Mouse (Mus musculus) brown adipose tissue, adult 24 weeks (tissue): ENCODE results near the gene Tenm2. TPM values are rescaled to one million over a fixed set of nuclear protein-coding genes. Genes with fewer than 3 reads are reported as not detected.

ENCODE experiments used
- H3K27ac ChIP-seq: fragments of 200-500 bp; replicated peaks from 2 replicates; pipeline ENCODE4 v1.5.1; 2012; ENCODE audit warnings: low read depth, mild to moderate bottlenecking, low read length
- H3K4me1 ChIP-seq: fragments of 200-500 bp; 2 replicates; pipeline ENCODE4 v1.6.1; 2012; ENCODE audit warnings: low read length, mixed read lengths; ENCODE audit not compliant: control insufficient read depth, insufficient read depth, insufficient read length
- H3K4me3 ChIP-seq: fragments of 200-500 bp; 2 replicates; pipeline ENCODE4 v1.5.1; 2012; ENCODE audit warnings: low read depth, mild to moderate bottlenecking, low read length, moderate library complexity; ENCODE audit not compliant: insufficient read depth
- polyA plus RNA-seq: library from polyadenylated mRNA; stranded (reverse); fragments of >200 nt; gene quantifications from 2 replicates; pipeline ENCODE4 v1.2.4, GENCODE M21; 2012; ENCODE audit not compliant: missing spikeins, insufficient read depth, insufficient read length

Gene Tenm2
- polyA plus RNA-seq, 1 experiment = not detected

DNA sequence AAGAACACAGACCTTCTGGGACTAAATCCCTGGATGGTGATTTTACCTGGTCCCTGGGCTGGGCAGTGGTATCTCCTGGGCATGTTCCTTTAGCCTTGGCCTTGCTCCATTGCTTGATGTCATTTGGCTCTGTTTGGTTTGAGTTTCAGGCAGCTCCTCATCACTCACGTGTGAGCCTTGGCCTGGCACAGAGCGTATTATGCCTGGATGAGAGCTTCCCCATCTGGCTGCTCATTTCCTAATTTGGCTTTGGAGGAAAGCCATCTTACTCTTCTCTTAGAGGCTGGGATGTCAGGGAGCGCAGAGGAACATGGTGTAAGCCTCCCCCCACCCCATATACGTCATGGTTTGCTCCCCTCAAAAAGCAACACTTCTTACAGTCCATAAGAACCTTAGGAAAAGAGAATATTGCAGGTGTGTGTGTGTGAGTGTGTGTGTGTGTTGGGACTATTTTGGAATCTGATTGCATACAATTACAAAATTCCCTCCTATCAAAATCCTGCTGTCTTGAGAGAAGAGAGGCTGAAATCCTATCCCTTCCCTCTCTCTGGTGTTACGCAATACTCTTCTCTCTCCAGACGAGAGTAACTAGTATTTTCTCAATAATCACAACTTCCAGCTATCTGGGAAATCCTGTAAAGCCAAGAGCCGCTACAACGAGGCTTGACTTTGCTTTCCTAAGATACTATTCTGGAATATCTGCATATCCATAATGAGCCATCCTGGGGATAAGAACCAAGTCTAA is 1162.5 kb downstream of the Tenm2 start:
- no peaks in the 10 kb centered on the region for H3K4me1 ChIP-seq
- no peak overlapping the region for H3K4me3 ChIP-seq
- H3K27ac ChIP-seq = no peak overlapping the region

- H3K27ac ChIP-seq = no peak overlapping the region
- H3K4me3 ChIP-seq = no peak overlapping the region
- no peaks in the 10 kb centered on the region for H3K4me1 ChIP-seq
Observed at GRCm38 (mm10) chr11:36072646-36073045, 1163.1 kb downstream of the Tenm2 start.

DNA sequence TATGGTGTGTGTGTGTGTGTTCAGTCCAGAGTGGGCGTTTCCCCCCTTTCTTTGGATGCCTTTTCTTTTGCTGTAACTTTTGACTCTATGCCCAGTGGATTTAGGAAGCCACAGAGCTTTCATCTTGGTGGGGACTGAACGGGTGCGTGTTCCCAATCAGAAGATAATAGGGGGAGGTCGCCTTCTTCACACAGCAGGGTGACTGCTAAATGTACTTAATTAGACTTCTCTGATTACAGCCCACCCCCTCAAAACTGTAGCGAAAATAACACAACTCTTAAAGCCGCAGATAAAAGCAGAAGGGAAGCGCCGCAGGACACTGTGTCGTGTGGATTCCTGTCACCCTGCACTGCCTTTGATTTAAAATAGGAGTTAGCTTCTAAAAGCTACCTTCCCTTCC is 1163.7 kb downstream of the Tenm2 start:
- Histone ChIP-seq H3K27ac (no peak overlapping the region), H3K4me3 (no peak overlapping the region), H3K4me1 (no peaks in the 10 kb centered on the region)

- Histone ChIP-seq H3K4me1 (no peaks in the 10 kb centered on the region), H3K27ac (no peak overlapping the region), H3K4me3 (no peak overlapping the region)
Observed at GRCm38 (mm10) chr11:36059325-36059843, 1176.4 kb downstream of the Tenm2 start.

DNA sequence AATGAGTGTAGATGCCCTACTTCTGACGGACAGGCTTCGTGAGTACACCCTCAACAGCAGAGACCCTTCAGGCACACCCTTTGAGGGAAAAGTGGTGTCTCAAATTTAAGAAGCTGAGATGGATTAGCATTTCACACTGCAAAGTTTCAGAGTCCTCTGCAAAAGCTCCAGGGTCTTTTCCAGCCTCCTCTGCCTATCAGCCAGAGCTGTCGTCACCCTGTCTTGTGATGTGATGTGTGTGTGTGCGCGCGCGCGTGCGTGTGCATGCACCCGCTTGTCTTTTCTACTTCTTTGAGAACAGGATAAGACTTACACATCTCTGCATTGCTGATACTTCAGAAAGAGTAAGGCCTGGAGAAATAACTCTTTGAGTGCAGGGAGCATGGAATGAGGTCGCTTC is 1179.2 kb downstream of the Tenm2 start:
- Histone ChIP-seq H3K4me1 (no peaks in the 10 kb centered on the region; the same call in 1 of the 2 replicates), H3K4me3 (no peak overlapping the region), H3K27ac (no peak overlapping the region)

DNA sequence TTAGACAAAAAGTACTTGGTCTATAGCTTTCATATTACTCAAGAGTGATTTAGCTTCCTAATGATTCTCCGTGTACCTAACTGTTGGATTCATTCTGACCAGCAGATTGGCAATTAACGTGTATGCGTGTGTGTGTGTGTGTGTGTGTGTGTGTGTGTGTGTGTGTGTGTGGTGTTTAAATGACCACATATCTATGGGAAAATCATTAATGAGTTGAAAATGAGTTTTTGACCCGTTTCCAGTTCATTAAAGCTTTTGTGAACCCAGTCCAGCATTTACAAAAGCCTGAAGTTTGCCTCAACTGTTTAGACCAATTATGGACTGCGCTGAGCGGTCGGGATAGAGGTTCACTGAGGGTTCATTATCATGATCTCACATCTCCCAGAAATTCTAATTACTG is 1181.4 kb downstream of the Tenm2 start:
- no peaks in the 10 kb centered on the region; the same call in 1 of the 2 replicates for H3K4me1 ChIP-seq
- no peak overlapping the region for H3K27ac ChIP-seq
- H3K4me3 ChIP-seq = no peak overlapping the region

DNA sequence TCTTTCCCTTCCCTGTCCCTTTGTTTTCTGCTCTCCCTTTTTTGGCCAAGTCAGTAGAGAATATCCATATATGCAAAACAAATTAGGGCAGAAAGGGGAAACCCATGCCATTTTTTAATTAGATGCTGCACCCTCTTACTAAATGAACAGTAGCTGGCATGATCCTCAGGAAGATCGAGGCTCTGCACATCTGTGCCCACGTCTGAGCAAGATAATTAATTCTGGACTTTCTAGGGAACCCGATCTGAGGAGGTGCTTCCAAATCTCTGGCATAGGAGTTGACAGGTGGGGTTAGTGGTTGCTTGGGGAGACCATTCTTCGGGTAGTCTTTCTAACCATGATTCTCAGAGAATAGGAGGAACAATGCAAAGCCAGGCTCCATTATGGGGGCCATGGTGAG is 1182.3 kb downstream of the Tenm2 start:
- Histone ChIP-seq H3K27ac (no peak overlapping the region), H3K4me1 (no peaks in the 10 kb centered on the region; the same call in 1 of the 2 replicates)

DNA sequence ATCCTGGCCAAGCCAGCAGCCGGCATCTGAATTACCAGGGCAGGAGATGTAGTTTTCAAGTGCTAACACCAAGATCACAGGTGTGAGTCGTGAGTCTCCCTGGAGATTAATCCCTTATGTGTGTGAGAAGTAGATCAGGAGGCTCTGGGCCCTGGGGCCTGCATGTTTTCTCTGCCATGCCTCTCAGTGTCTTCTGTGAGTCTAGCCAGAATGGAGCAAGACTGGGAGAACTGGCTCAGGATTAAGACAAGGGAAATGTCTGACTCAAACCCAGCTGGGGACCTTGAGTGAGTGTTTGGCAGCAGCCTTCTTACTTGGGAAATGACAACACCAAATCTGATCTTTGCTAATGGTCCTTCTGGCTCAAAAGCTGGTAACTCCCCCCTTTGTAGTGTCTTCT is 1183.2 kb downstream of the Tenm2 start:
- no peak overlapping the region for H3K4me3 ChIP-seq
- no peak overlapping the region for H3K27ac ChIP-seq
- H3K4me1 ChIP-seq = no peaks in the 10 kb centered on the region; the same call in 1 of the 2 replicates

More for the DNA sequence above, 1182.3 kb downstream of the Tenm2 start:
- H3K4me3 ChIP-seq = no peak overlapping the region

DNA sequence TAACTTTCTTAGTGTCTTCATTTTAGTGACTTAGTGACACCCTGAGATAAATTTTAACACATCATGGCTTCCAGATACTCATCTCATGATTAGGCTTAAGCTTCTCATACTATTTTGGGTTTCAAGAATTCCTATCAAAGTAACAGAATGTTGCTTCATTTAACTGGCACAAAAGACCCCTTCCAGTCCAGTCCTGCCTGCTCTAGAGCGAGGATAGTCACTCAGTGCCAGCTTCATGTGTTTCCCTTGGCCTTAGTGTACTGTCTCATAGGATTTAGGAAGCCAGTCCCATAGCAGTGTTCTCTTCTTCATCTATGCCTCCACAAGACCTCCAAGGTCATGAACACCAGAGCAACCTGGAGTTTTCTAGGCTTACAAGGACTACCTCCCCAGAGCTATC is 1183.7 kb downstream of the Tenm2 start:
- no peak overlapping the region for H3K27ac ChIP-seq
- H3K4me1 ChIP-seq = no peaks in the 10 kb centered on the region; the same call in 1 of the 2 replicates
- H3K4me3 ChIP-seq = no peak overlapping the region

DNA sequence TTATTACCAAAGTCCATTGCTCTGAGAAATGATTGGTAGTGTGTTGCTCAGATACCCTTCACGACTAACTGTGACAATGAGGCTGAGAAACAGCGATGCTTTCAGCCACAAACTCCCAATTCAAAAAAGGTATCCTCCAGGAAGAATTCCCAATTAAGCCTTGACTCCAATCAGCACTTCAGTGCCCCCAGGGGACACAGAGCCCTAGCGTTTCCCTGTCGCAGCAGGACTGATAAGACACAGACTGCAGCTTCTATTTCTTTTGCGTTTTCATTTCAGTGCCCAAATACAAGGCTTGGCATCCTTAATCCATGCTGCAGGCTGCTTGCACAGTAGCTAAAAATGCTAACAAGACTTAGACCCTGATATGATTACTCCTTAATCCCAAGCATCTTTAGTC is 1186.2 kb downstream of the Tenm2 start:
- Histone ChIP-seq H3K27ac (no peak overlapping the region), H3K4me1 (no peaks in the 10 kb centered on the region; the same call in 1 of the 2 replicates), H3K4me3 (no peak overlapping the region)

DNA sequence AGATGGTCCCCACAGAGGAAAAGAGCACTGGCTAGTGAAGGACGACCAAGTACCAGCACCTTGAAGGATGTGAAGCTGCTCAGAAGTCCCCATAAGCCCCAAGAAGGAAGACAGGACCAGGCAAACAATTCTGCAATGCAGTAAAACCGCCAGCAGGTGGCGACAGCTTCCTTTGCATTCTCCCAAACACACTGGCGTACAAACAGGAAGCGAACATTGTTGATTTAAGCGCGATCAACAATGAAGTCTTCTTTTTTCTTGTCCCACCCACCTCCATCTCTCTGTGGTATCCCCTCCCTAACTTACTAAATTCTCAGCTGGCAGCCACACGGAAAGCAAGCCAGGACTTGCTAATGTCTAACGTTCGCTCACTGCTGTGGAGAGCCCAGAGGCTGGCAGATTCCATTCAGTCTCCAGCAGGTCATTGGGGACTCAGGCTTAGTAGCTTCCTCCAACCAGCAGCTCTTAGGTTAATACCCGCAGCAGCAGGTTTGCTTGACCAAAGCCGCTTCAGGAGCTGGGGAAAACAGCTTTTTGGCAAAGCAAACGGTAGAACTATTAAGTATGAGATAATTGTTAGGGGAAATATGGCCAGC is 1190.0 kb downstream of the Tenm2 start:
- H3K4me3 ChIP-seq = peak overlapping the region; percentile 56
- no peaks in the 10 kb centered on the region for H3K4me1 ChIP-seq
- no peak overlapping the region for H3K27ac ChIP-seq

DNA sequence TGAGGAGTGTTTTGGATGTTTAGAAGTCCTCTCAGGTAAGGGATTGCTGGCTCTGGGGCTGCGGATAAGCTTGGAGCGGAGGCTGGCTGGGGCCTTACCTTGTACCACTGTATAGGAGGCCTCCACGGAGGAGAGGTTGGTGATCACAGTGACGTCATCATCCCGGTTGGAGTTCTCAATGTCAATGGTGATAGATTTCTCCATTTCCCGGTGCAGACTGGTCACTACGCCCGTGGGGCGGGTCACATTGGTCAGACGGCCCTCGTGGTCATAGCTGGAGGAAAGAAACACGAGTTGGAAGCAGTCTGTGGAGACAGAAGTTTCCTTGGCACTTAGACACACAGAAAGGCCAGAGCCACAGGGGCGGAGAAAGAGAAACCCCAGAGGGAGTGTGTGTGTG is 1194.4 kb downstream of the Tenm2 start:
- Histone ChIP-seq H3K4me3 (no peak overlapping the region), H3K4me1 (no peaks in the 10 kb centered on the region), H3K27ac (no peak overlapping the region)

DNA sequence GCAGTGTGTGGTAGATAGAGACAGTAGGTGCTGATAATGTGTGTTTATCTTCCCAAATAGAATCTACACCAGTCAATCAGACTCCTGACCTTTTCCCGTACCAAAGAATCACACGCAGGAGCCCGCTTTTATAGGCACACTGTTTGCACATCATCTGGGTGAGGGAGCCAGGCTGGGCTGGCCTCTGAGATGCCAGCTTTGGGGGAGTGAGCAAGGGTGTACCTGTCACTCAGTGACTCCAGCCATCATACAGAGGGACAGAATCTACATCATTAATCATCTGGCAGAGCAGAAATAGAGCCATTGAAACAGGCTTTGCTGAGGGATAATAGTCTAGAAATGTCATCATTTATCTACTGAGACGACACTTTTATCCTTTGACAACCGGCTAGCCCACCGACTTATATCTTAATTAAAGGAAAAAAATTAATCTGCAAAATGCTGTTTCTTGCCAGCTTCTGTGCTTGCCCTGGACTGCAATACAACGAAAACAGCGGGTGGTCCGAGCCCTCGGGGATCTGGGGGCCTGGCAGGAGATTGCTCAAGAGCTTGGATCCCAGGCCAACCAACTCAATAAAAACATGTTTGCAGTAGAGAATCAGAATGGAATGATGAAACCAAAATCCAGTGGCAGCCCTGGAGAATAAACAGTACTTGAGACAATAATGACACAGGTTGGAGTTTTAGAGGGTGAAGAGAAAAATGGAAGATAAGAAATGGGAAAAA is 1195.1 kb downstream of the Tenm2 start:
- H3K4me1 ChIP-seq = no peaks in the 10 kb centered on the region
- no peak overlapping the region for H3K27ac ChIP-seq
- no peak overlapping the region for H3K4me3 ChIP-seq

DNA sequence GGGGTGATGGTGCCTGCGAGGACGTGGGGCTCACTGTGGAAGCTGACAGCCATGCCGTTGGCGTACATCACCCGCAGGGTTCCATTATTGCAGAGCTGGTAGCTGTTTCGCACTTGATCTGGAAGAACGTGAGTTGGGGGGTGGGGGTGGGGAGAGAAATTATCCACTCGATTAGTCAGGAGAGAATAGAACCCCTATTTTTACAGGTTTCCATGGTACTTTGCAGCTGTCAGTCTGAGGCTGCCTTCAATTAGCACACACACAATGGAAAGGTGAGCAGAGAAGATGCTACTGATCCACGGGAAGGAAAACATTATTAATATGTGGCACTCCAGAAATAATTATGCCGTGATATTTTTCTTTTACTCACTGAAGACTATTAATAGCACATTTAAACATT is 1195.9 kb downstream of the Tenm2 start:
- no peaks in the 10 kb centered on the region for H3K4me1 ChIP-seq
- no peak overlapping the region for H3K4me3 ChIP-seq
- H3K27ac ChIP-seq = no peak overlapping the region

GRCm38 (mm10) chr11:36038386-36038785 is 1197.4 kb downstream of the Tenm2 start:
- no peaks in the 10 kb centered on the region for H3K4me1 ChIP-seq
- H3K27ac ChIP-seq = no peak overlapping the region
- no peak overlapping the region for H3K4me3 ChIP-seq
